Mouse (Mus musculus) midbrain, embryonic 11.5 days (tissue): Measurements from ENCODE around the gene Wdr63. TPM values are rescaled to one million over a fixed set of nuclear protein-coding genes. Genes with fewer than 3 reads are reported as not detected.

Source experiments
- ATAC-seq: fragments of 200-750 bp; cut with Nextera tagmentation; 2 replicates; pipeline ENCODE4 v1.8.0; 2017; ENCODE audit warnings: moderate TSS enrichment, moderate library complexity; ENCODE audit not compliant: low FRiP score
- DNase-seq: peaks from one replicate; pipeline ENCODE4 v3.0.0; 2015; ENCODE audit warnings: low spot score; ENCODE audit errors: missing footprints
- H3K27ac ChIP-seq: fragments of 300-500 bp; sonication (generic); 2 replicates; pipeline ENCODE4 v1.5.1; 2014; ENCODE audit warnings: low read depth, low read length
- H3K27me3 ChIP-seq: fragments of 300-500 bp; sonication (generic); 2 replicates; pipeline ENCODE4 v1.6.1; 2014; ENCODE audit warnings: mild to moderate bottlenecking, low read length, moderate library complexity, mixed read lengths; ENCODE audit not compliant: control insufficient read depth, insufficient read depth
- H3K36me3 ChIP-seq: fragments of 300-500 bp; sonication (generic); 2 replicates; pipeline ENCODE4 v1.6.1; 2014; ENCODE audit warnings: mild to moderate bottlenecking, low read length, moderate library complexity, mixed read lengths; ENCODE audit not compliant: control insufficient read depth, insufficient read depth
- H3K4me1 ChIP-seq: fragments of 300-500 bp; sonication (generic); 2 replicates; pipeline ENCODE4 v1.6.1; 2014; ENCODE audit warnings: low read length; ENCODE audit not compliant: control insufficient read depth, insufficient read depth
- H3K4me2 ChIP-seq: fragments of 300-500 bp; sonication (generic); 2 replicates; pipeline ENCODE4 v1.6.1; 2014; ENCODE audit warnings: mild to moderate bottlenecking, moderate library complexity
- H3K4me3 ChIP-seq: fragments of 300-500 bp; sonication (generic); 2 replicates; pipeline ENCODE4 v1.5.1; 2014; ENCODE audit warnings: low read depth, low read length
- H3K9ac ChIP-seq: fragments of 300-500 bp; sonication (generic); 2 replicates; pipeline ENCODE4 v1.6.1; 2014; ENCODE audit warnings: low read length
- H3K9me3 ChIP-seq: fragments of 300-500 bp; sonication (generic); 2 replicates; pipeline ENCODE4 v1.6.1; 2016; ENCODE audit warnings: low read length; ENCODE audit not compliant: control insufficient read depth
- WGBS: fragments of 180-500 bp; shearing (Covaris S2); extraction: QIAGEN DNeasy Blood & Tissue Kit; methylation state at CpG from one replicate; pipeline ENCODE4 v1.1.7; 2014; 5-methylcytosine and 5-hydroxymethylcytosine counted together
- polyA plus RNA-seq: library from polyadenylated mRNA; unstranded; fragments of >200 nt; fragmentation: Nextera tagmentation; extraction: Ambion mirVana; gene quantifications from 2 replicates; pipeline ENCODE4 v1.2.1, GENCODE M21; 2014

Gene Wdr63
- polyA plus RNA-seq, 1 experiment from 2014 or later, result not detected

DNA sequence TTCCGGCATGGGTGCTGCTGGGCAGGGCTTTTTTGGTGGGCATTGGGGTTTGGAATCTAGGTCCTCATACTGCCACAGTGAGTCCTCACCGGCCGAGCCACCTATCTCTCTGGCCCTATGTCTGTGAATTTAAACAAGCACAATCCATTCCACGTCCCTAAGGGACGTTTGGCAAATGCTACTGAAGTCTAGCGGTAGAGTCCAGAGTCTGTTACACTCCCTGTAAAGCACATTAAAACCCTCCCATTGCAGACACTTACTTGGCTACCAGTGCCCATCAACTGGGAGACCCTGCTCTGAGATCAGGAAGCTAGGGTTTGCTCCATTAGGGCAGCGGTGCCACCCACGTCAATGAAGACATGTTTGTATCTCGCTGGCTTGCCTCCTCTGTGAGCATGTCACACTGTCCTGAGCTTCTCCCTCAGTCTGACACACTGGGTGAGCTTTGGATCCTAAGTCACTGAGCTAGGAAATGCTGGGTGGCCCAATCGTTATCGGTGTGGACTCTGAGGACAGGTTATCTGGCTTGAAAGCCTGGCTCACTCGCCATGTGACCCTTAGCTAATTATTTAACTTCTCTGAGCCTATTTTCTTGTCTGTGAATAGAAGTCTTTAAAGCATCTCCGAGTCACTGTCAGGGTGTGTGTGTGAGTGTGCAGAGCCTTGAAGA, 16.8 kb downstream of the Wdr63 start:
- H3K27ac ChIP-seq, result no peak overlapping the region
- ATAC-seq (no peak), DNase-seq (no peak)
- no peak overlapping the region for H3K9ac ChIP-seq
- H3K4me3 ChIP-seq, result no peak overlapping the region
- H3K36me3 ChIP-seq, result no peaks in the 10 kb centered on the region
- H3K9me3 ChIP-seq, result no peaks in the 10 kb centered on the region
- no peak overlapping the region for H3K4me2 ChIP-seq
- WGBS, result 90% methylated on average over 13 of the region's 13 CpGs
- no peaks in the 10 kb centered on the region for H3K4me1 ChIP-seq
- no peaks in the 10 kb centered on the region for H3K27me3 ChIP-seq

DNA sequence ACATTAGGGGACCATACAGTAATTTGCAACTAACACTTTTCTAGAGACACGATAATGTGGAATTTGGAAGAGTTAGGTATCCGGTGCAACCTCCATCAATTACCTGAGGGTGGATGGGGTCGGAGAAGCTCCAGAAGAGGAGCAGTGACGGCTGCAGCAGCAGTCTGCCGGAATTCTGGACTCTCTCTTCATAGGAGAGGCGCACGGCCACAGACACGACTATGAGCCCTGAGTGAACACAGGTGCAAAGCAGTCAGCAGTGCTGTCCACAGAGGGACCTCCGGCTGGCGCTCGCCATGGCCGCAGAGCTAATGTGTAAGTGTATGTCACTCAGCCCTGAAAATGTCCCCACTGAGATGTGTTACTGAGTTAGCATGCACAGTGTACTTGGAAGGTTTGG, 27.7 kb downstream of the Wdr63 start:
- DNase-seq (no peak), ATAC-seq (no peak)
- WGBS, result 92% methylated on average over 12 of the region's 12 CpGs
- H3K27ac ChIP-seq, result no peak overlapping the region
- no peak overlapping the region for H3K9ac ChIP-seq
- no peaks in the 10 kb centered on the region for H3K36me3 ChIP-seq
- H3K4me2 ChIP-seq, result no peak overlapping the region
- H3K27me3 ChIP-seq, result no peaks in the 10 kb centered on the region
- no peaks in the 10 kb centered on the region for H3K4me1 ChIP-seq
- H3K4me3 ChIP-seq, result no peak overlapping the region
- H3K9me3 ChIP-seq, result no peaks in the 10 kb centered on the region

DNA sequence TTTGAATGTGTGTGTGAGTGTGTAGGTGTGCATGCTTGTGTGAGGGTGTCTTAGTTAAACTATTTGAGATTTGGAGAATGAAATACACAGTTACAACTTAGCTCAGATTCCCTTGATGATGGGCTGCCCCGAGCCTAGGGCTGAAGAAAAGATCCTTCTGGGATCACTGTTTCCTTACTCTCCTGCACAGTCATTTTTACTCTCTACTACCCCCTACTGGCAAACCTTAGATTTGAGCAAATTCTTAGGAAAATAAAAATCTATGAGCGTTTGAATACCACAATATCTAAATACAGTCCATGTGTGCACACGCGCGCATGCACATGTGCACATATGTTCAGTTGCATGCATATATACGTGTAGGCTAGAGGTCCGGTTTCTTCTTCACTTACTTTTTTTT, 35.1 kb downstream of the Wdr63 start:
- WGBS, result 78% methylated on average over 7 of the region's 7 CpGs

DNA sequence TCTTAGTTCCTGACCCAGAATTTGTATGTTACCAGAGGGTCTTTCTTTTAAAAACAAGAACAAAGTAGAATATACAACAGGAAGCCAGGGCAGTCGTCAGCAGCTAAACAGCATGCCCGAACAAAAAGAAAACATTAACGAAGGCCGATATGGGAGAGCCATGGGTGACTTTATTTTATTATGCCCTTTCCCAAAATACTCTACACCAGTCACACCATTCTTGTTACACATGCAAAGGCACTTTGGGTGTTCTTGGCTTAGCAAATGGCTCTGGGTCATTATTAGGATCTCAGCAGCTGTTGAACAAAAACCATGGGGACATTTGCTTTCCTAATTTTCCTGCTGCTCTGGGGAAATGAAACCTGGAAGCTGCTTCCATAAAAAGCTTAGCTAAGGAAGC, 38.7 kb downstream of the Wdr63 start:
- no peak for ATAC-seq

More for the DNA sequence above, 35.1 kb downstream of the Wdr63 start:
- Histone ChIP-seq H3K27ac (no peak overlapping the region), H3K4me1 (no peaks in the 10 kb centered on the region), H3K36me3 (no peaks in the 10 kb centered on the region), H3K9ac (no peak overlapping the region), H3K4me3 (no peak overlapping the region), H3K9me3 (no peaks in the 10 kb centered on the region), H3K4me2 (no peak overlapping the region), H3K27me3 (no peaks in the 10 kb centered on the region)
- DNase-seq (peak; percentile 87), ATAC-seq (peak; percentile 24; the same call in 1 of the 2 replicates)

GRCm38 (mm10) chr3:146063146-146063545, 44.8 kb downstream of the Wdr63 start:
- Histone ChIP-seq H3K9ac (no peak overlapping the region), H3K9me3 (no peaks in the 10 kb centered on the region), H3K27me3 (no peaks in the 10 kb centered on the region), H3K36me3 (no peaks in the 10 kb centered on the region), H3K4me3 (no peak overlapping the region), H3K27ac (no peak overlapping the region), H3K4me1 (no peaks in the 10 kb centered on the region), H3K4me2 (no peak overlapping the region)
- DNase-seq (no peak), ATAC-seq (no peak)
- 92% methylated on average over 11 of the region's 11 CpGs for WGBS

More for the DNA sequence above, 38.7 kb downstream of the Wdr63 start:
- WGBS, result 83% methylated on average over 4 of the region's 4 CpGs
- Histone ChIP-seq H3K4me2 (no peak overlapping the region), H3K27ac (no peak overlapping the region), H3K9ac (no peak overlapping the region), H3K4me3 (no peak overlapping the region), H3K36me3 (no peaks in the 10 kb centered on the region), H3K27me3 (no peaks in the 10 kb centered on the region), H3K9me3 (no peaks in the 10 kb centered on the region), H3K4me1 (no peaks in the 10 kb centered on the region)
- peak; percentile 67 for DNase-seq

GRCm38 (mm10) chr3:146059356-146059926, 48.5 kb downstream of the Wdr63 start:
- Histone ChIP-seq H3K36me3 (no peaks in the 10 kb centered on the region), H3K27ac (no peak overlapping the region), H3K9me3 (no peaks in the 10 kb centered on the region), H3K4me2 (no peak overlapping the region), H3K4me3 (no peak overlapping the region), H3K27me3 (no peaks in the 10 kb centered on the region), H3K9ac (no peak overlapping the region), H3K4me1 (no peaks in the 10 kb centered on the region)
- ATAC-seq (no peak), DNase-seq (peak; percentile 57)
- 84% methylated on average over 15 of the region's 15 CpGs for WGBS

GRCm38 (mm10) chr3:146058263-146058662, 49.7 kb downstream of the Wdr63 start:
- H3K4me3 ChIP-seq, result no peak overlapping the region
- H3K27ac ChIP-seq, result no peak overlapping the region
- DNase-seq, result peak; percentile 93
- H3K27me3 ChIP-seq, result no peaks in the 10 kb centered on the region
- no peak overlapping the region for H3K9ac ChIP-seq
- H3K9me3 ChIP-seq, result no peaks in the 10 kb centered on the region
- peak; percentile 57 for ATAC-seq
- no peaks in the 10 kb centered on the region for H3K4me1 ChIP-seq
- no peak overlapping the region for H3K4me2 ChIP-seq
- 17% methylated on average over 4 of the region's 4 CpGs for WGBS
- H3K36me3 ChIP-seq, result no peaks in the 10 kb centered on the region

DNA sequence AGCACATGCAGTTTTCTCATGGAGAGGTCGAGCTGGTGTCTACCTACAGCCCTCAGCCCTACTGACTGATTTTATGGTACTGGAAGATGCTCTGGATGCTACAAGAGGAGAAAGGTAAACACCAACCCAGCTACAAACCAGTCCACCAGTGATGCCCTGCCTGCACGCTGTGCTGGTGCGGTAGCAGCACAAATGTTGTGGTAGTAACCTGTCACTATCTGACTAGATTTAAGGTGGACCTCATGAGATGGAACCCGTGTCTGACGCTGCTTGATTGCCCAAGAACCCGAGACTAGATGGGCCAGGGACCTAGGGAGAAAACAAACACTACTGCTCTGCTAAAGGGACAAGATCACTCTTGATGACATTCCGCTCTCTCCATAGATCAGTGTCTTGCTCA, 50.8 kb downstream of the Wdr63 start:
- ATAC-seq (no peak), DNase-seq (no peak)
- Histone ChIP-seq H3K9me3 (no peaks in the 10 kb centered on the region), H3K27me3 (no peaks in the 10 kb centered on the region), H3K4me3 (no peak overlapping the region), H3K27ac (no peak overlapping the region), H3K36me3 (no peaks in the 10 kb centered on the region), H3K9ac (no peak overlapping the region), H3K4me1 (no peaks in the 10 kb centered on the region), H3K4me2 (no peak overlapping the region)
- 80% methylated on average over 7 of the region's 7 CpGs for WGBS

GRCm38 (mm10) chr3:146053873-146054272, 54.1 kb downstream of the Wdr63 start:
- Histone ChIP-seq H3K4me3 (no peak overlapping the region), H3K27ac (no peak overlapping the region), H3K9ac (no peak overlapping the region), H3K9me3 (no peaks in the 10 kb centered on the region), H3K27me3 (no peaks in the 10 kb centered on the region), H3K36me3 (no peaks in the 10 kb centered on the region), H3K4me1 (no peaks in the 10 kb centered on the region), H3K4me2 (no peak overlapping the region)
- 86% methylated on average over 2 of the region's 2 CpGs for WGBS
- no peak for DNase-seq
- no peak for ATAC-seq
